In genomic region chr12:28357764-28358163, GRCm38 (mm10) we compare ENCODE assay signal across 35 mouse cellular contexts.
"Had no signal": no experiment of that assay in that cellular context is flagged by ENCODE, and none has a peak within 500 bp of the region (broad histone marks: within the 10 kb centered on the region; RNA-seq: fewer than 3 reads in every experiment).

No protein-coding gene starts in this region.

- H3K27me3 ChIP-seq: heart, embryonic 12.5 days; heart, embryonic 13.5 days; heart, embryonic 15.5 days; hindbrain, embryonic 12.5 days; hindbrain, embryonic 13.5 days; hindbrain, embryonic 15.5 days; intestine, embryonic 15.5 days; kidney, embryonic 15.5 days had no signal

- H3K9me3 ChIP-seq: heart, embryonic 12.5 days; heart, embryonic 13.5 days; heart, embryonic 15.5 days; hindbrain, embryonic 10.5 days; hindbrain, embryonic 15.5 days; intestine, embryonic 15.5 days; kidney, embryonic 15.5 days had no signal

- DNase-seq: heart, postnatal 10 days; heart, postnatal 14 days; heart, postnatal 36 days; heart, postnatal 4 days; kidney, adult 11 months; kidney, adult 18-20 months; kidney, adult 2 months; kidney, adult 8-10 months; kidney, adult 9 months; kidney, postnatal 10 days; kidney, postnatal 14 days; kidney, postnatal 25 days; kidney, postnatal 36 days; kidney, postnatal 4 days; layer of hippocampus, adult 9-11 months; layer of hippocampus, postnatal 36 days had no signal

- H3K4me3 ChIP-seq: heart, embryonic 12.5 days; heart, embryonic 13.5 days; heart, embryonic 15.5 days; hindbrain, embryonic 10.5 days; hindbrain, embryonic 12.5 days; hindbrain, embryonic 13.5 days; hindbrain, embryonic 15.5 days; intestine, embryonic 15.5 days; kidney, embryonic 15.5 days; layer of hippocampus, adult 2 months; left cerebral cortex, adult 2 months had no signal

- H3K36me3 ChIP-seq: heart, embryonic 12.5 days; heart, embryonic 13.5 days; heart, embryonic 15.5 days; hindbrain, embryonic 10.5 days; hindbrain, embryonic 12.5 days; hindbrain, embryonic 13.5 days; hindbrain, embryonic 15.5 days; intestine, embryonic 15.5 days; kidney, embryonic 15.5 days had no signal

- H3K9ac ChIP-seq: heart, embryonic 12.5 days; heart, embryonic 13.5 days; heart, embryonic 15.5 days; hindbrain, embryonic 12.5 days; hindbrain, embryonic 13.5 days; hindbrain, embryonic 14.5 days; hindbrain, embryonic 15.5 days; intestine, embryonic 15.5 days; kidney, embryonic 15.5 days had no signal

- H3K27ac ChIP-seq: heart, embryonic 13.5 days; heart, embryonic 15.5 days; hindbrain, embryonic 10.5 days; hindbrain, embryonic 12.5 days; hindbrain, embryonic 13.5 days; hindbrain, embryonic 14.5 days; hindbrain, embryonic 15.5 days; hindbrain, postnatal 0 days; intestine, embryonic 15.5 days; kidney, postnatal 0 days; layer of hippocampus, adult 2 months; left cerebral cortex, adult 2 months had no signal

- H3K4me2 ChIP-seq: heart, embryonic 11.5 days; heart, embryonic 12.5 days; heart, embryonic 13.5 days; heart, embryonic 15.5 days; hindbrain, embryonic 12.5 days; hindbrain, embryonic 13.5 days; hindbrain, embryonic 14.5 days; hindbrain, embryonic 15.5 days; intestine, embryonic 15.5 days; kidney, embryonic 15.5 days had no signal

- ATAC-seq: hindbrain, embryonic 16.5 days; hindbrain, postnatal 0 days; inflammation-experienced regulatory T-cells, adult 6 months; intestine, embryonic 15.5 days; intestine, embryonic 16.5 days; intestine, postnatal 0 days had no signal

- H3K4me1 ChIP-seq: hindbrain, embryonic 13.5 days; hindbrain, embryonic 15.5 days; intestine, embryonic 15.5 days had no signal
